ENCODE assay signal across 26 mouse cellular contexts in the genomic region with DNA sequence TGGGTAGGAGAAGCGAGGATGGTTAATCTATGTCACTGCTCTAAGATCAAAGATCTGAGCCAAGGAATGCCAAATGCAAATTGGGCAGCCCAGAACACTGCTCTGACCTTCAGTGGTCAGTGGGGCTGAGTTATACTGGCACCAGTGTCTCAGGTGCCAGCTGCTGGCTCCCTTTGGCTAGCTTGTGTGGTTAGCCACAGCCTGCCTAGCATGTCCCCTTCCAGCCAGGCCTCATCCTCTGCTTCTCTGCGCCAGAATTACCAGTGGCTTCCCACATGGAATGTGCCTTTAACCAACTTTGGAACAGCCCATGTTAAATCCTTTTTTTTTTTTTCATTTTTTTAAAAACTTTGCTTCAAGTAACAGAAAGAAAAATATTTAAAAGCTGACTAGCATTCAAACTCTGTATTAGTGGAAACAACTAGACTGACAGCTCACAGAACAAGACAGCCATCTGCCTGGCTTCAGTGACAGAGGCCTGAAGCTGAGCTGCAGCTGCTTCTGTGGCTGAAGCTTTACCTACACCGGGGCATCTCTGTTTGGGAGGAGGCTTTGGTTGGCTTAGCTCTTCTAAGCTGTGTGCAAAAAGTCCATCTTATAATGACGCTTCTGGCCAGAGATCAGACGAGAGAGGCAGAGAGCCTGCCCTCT. TPM values are rescaled to one million over a fixed set of nuclear protein-coding genes. Genes with fewer than 3 reads are reported as not detected.
DNase-seq lines count a peak whose midpoint lies in the region; ATAC-seq lines count a peak whose summit lies in the region.
"Had no signal": no experiment of that assay in that cellular context is flagged by ENCODE, and none has a peak within 500 bp of the region (broad histone marks: within the 10 kb centered on the region; RNA-seq: fewer than 3 reads in every experiment).

No protein-coding gene starts in this region.

- H3K4me2 ChIP-seq in forebrain, embryonic 12.5 days, result no peak overlapping the region
- H3K4me2 ChIP-seq in midbrain, embryonic 16.5 days (ENCODE audit: low read length), result no peak overlapping the region
- no peak overlapping the region for H3K4me2 ChIP-seq in midbrain, embryonic 11.5 days
- H3K4me2 ChIP-seq in liver, embryonic 12.5 days, result no peak overlapping the region
- H3K4me2 ChIP-seq in heart, embryonic 12.5 days, result no peak overlapping the region
- H3K4me2 ChIP-seq: heart, embryonic 13.5 days; hindbrain, embryonic 12.5 days; neural tube, embryonic 13.5 days had no signal

- no peak overlapping the region for H3K9ac ChIP-seq in forebrain, embryonic 12.5 days
- H3K9ac ChIP-seq in midbrain, embryonic 16.5 days (ENCODE audit: low read depth, low read length), result no peak overlapping the region
- H3K9ac ChIP-seq in midbrain, embryonic 11.5 days (ENCODE audit: low read length), result no peak overlapping the region
- H3K9ac ChIP-seq in liver, embryonic 12.5 days, result no peak overlapping the region
- no peak overlapping the region for H3K9ac ChIP-seq in heart, embryonic 12.5 days
- H3K9ac ChIP-seq: heart, embryonic 13.5 days; hindbrain, embryonic 12.5 days; neural tube, embryonic 13.5 days had no signal

- H3K4me3 ChIP-seq in forebrain, embryonic 10.5 days, result no peak overlapping the region
- no peak overlapping the region for H3K4me3 ChIP-seq in forebrain, embryonic 12.5 days (replicated peaks)
- H3K4me3 ChIP-seq in midbrain, embryonic 16.5 days (ENCODE audit: low read depth, low read length), result no peak overlapping the region
- no peak overlapping the region for H3K4me3 ChIP-seq in midbrain, embryonic 11.5 days (ENCODE audit: low read depth, low read length)
- H3K4me3 ChIP-seq in liver, embryonic 12.5 days, result no peak overlapping the region
- no peak overlapping the region for H3K4me3 ChIP-seq in heart, embryonic 12.5 days
- H3K4me3 ChIP-seq: heart, embryonic 13.5 days; hindbrain, embryonic 12.5 days; neural tube, embryonic 13.5 days had no signal

- no peaks in the 10 kb centered on the region for H3K4me1 ChIP-seq in forebrain, embryonic 10.5 days
- no peaks in the 10 kb centered on the region; the same call in 1 of the 2 replicates for H3K4me1 ChIP-seq in forebrain, embryonic 12.5 days
- peaks cover 6% of the 10 kb centered on the region; the same call in 1 of the 2 replicates for H3K4me1 ChIP-seq in midbrain, embryonic 16.5 days (ENCODE audit: control insufficient read depth, insufficient read depth, low read length)
- no peaks in the 10 kb centered on the region for H3K4me1 ChIP-seq in midbrain, embryonic 11.5 days (ENCODE audit: control insufficient read depth, insufficient read depth, low read length)
- no peaks in the 10 kb centered on the region for H3K4me1 ChIP-seq in liver, embryonic 12.5 days
- H3K4me1 ChIP-seq in heart, embryonic 12.5 days (replicated peaks), result 0 out of 2 replicates have a peak, but pooled peaks cover 2% of the 10 kb centered on the region
- H3K4me1 ChIP-seq: heart, embryonic 13.5 days; hindbrain, embryonic 12.5 days had no signal

- ATAC-seq in forebrain, embryonic 12.5 days (ENCODE audit: low FRiP score), result no peak
- ATAC-seq in midbrain, embryonic 16.5 days, result no peak
- ATAC-seq in midbrain, embryonic 11.5 days (ENCODE audit: low FRiP score), result no peak
- ATAC-seq in liver, embryonic 12.5 days, result no peak
- ATAC-seq in heart, embryonic 12.5 days (ENCODE audit: insufficient number of reproducible peaks, low FRiP score), result no peak
- ATAC-seq: forebrain, embryonic 16.5 days had no signal

- H3K27me3 ChIP-seq in forebrain, embryonic 10.5 days (ENCODE audit: poor library complexity, severe bottlenecking), result no peaks in the 10 kb centered on the region
- peaks cover 9% of the 10 kb centered on the region for H3K27me3 ChIP-seq in forebrain, embryonic 12.5 days
- H3K27me3 ChIP-seq in midbrain, embryonic 16.5 days (ENCODE audit: control insufficient read depth, insufficient read depth, low read depth, low read length), result no peaks in the 10 kb centered on the region
- H3K27me3 ChIP-seq in midbrain, embryonic 11.5 days (ENCODE audit: control insufficient read depth, insufficient read depth, low read length), result no peaks in the 10 kb centered on the region
- no peaks in the 10 kb centered on the region for H3K27me3 ChIP-seq in liver, embryonic 12.5 days (replicated peaks)
- no peaks in the 10 kb centered on the region for H3K27me3 ChIP-seq in heart, embryonic 12.5 days (replicated peaks)
- H3K27me3 ChIP-seq: heart, embryonic 13.5 days; hindbrain, embryonic 12.5 days; neural tube, embryonic 13.5 days had no signal

- H3K36me3 ChIP-seq in forebrain, embryonic 10.5 days (replicated peaks), result no peaks in the 10 kb centered on the region
- H3K36me3 ChIP-seq in forebrain, embryonic 12.5 days (replicated peaks), result no peaks in the 10 kb centered on the region
- no peaks in the 10 kb centered on the region for H3K36me3 ChIP-seq in midbrain, embryonic 16.5 days (ENCODE audit: control insufficient read depth, insufficient read depth, low read length)
- no peaks in the 10 kb centered on the region for H3K36me3 ChIP-seq in midbrain, embryonic 11.5 days (ENCODE audit: control insufficient read depth, insufficient read depth, low read length)
- no peaks in the 10 kb centered on the region for H3K36me3 ChIP-seq in liver, embryonic 12.5 days
- H3K36me3 ChIP-seq in heart, embryonic 12.5 days, result no peaks in the 10 kb centered on the region
- H3K36me3 ChIP-seq: heart, embryonic 13.5 days; hindbrain, embryonic 12.5 days; neural tube, embryonic 13.5 days had no signal

- H3K9me3 ChIP-seq in forebrain, embryonic 10.5 days, result no peaks in the 10 kb centered on the region
- no peaks in the 10 kb centered on the region for H3K9me3 ChIP-seq in forebrain, embryonic 12.5 days
- no peaks in the 10 kb centered on the region for H3K9me3 ChIP-seq in midbrain, embryonic 16.5 days (replicated peaks; ENCODE audit: control insufficient read depth, low read length, poor library complexity, severe bottlenecking)
- H3K9me3 ChIP-seq in midbrain, embryonic 11.5 days (ENCODE audit: control insufficient read depth, low read length), result no peaks in the 10 kb centered on the region
- no peaks in the 10 kb centered on the region for H3K9me3 ChIP-seq in liver, embryonic 12.5 days (replicated peaks)
- H3K9me3 ChIP-seq in heart, embryonic 12.5 days (replicated peaks), result no peaks in the 10 kb centered on the region
- H3K9me3 ChIP-seq: heart, embryonic 13.5 days; hindbrain, embryonic 12.5 days; neural tube, embryonic 13.5 days had no signal

- WGBS in forebrain, embryonic 10.5 days, result 81% methylated on average over 5 of the region's 5 CpGs
- 75% methylated on average over 5 of the region's 5 CpGs for WGBS in forebrain, embryonic 12.5 days
- 64% methylated on average over 5 of the region's 5 CpGs for WGBS in midbrain, embryonic 16.5 days
- WGBS in midbrain, embryonic 11.5 days, result 75% methylated on average over 5 of the region's 5 CpGs
- WGBS in liver, embryonic 12.5 days (ENCODE audit: insufficient replicate concordance), result 64% methylated on average over 5 of the region's 5 CpGs
- WGBS in heart, embryonic 12.5 days, result 65% methylated on average over 5 of the region's 5 CpGs

- 0 out of 2 replicates have a peak overlapping the region, but pooled peaks have one; percentile 48 for H3K27ac ChIP-seq in forebrain, embryonic 10.5 days
- H3K27ac ChIP-seq in forebrain, embryonic 12.5 days, result no peak overlapping the region
- 0 out of 2 replicates have a peak overlapping the region, but pooled peaks have one; percentile 7 for H3K27ac ChIP-seq in midbrain, embryonic 16.5 days (ENCODE audit: low read length)
- no peak overlapping the region for H3K27ac ChIP-seq in midbrain, embryonic 11.5 days (ENCODE audit: low read depth, low read length)
- H3K27ac ChIP-seq in liver, embryonic 12.5 days, result 0 out of 2 replicates have a peak overlapping the region, but pooled peaks have one; percentile 36
- no peak overlapping the region for H3K27ac ChIP-seq in heart, embryonic 12.5 days (ENCODE audit: poor library complexity, severe bottlenecking)
- H3K27ac ChIP-seq: heart, embryonic 13.5 days; hindbrain, embryonic 12.5 days; neural tube, embryonic 13.5 days had no signal

- no peak for DNase-seq in forebrain, embryonic 10.5 days (ENCODE audit: extremely low spot score, low spot score)
- DNase-seq in midbrain, embryonic 11.5 days (ENCODE audit: low spot score, missing footprints), result no peak
- peak; percentile 81 for DNase-seq in Muller cell, postnatal 12 days (ENCODE audit: inconsistent ontology term)
- no peak for DNase-seq in urinary bladder, postnatal 25 days (ENCODE audit: low spot score)
- DNase-seq: adrenal gland, postnatal 14 days; B cell, adult 2 months; cerebellum, adult 11 months; cerebellum, postnatal 10 days; gastrocnemius, postnatal 25 days; heart, adult 18-20 months; heart, postnatal 14 days; kidney, adult 8-10 months; kidney, postnatal 10 days; layer of hippocampus, adult 9-11 months; lung, adult 18-20 months; lung, postnatal 10 days; right cerebral cortex, postnatal 25 days; thymus, postnatal 36 days had no signal

RNA-seq across cellular contexts. Expression of gene Diras2, which starts 10.4 kb away (rescaled TPM):
- polyA plus RNA-seq in forebrain, embryonic 10.5 days (2016; fragmentation: Nextera tagmentation; extraction: Ambion mirVana), result 0.02 and 0.05 TPM in 2 replicates
- 0.47 and 0.65 TPM in 2 replicates for polyA plus RNA-seq in forebrain, embryonic 12.5 days (2016; fragmentation: Nextera tagmentation; extraction: Ambion mirVana)
- 6.6 and 7.6 TPM in 2 replicates for polyA plus RNA-seq in midbrain, embryonic 16.5 days (2015; fragmentation: Nextera tagmentation; extraction: Ambion mirVana)
- polyA plus RNA-seq in midbrain, embryonic 11.5 days (2014; fragmentation: Nextera tagmentation; extraction: Ambion mirVana), result 0.08 and 0.16 TPM in 2 replicates
- 0.10 and 0.12 TPM in 2 replicates for polyA plus RNA-seq in liver, embryonic 12.5 days (2016; fragmentation: Nextera tagmentation; extraction: Ambion mirVana)
- 1.3 and 1.6 TPM in 2 replicates for polyA plus RNA-seq in heart, embryonic 12.5 days (2016; fragmentation: Nextera tagmentation; extraction: Ambion mirVana)

RNA-seq across cellular contexts. Expression of gene Syk, which starts 41.5 kb away (rescaled TPM):
- polyA plus RNA-seq in forebrain, embryonic 10.5 days (2016; fragmentation: Nextera tagmentation; extraction: Ambion mirVana), result 2.1 and 2.3 TPM in 2 replicates
- polyA plus RNA-seq in forebrain, embryonic 12.5 days (2016; fragmentation: Nextera tagmentation; extraction: Ambion mirVana), result 1.3 and 1.6 TPM in 2 replicates
- polyA plus RNA-seq in midbrain, embryonic 16.5 days (2015; fragmentation: Nextera tagmentation; extraction: Ambion mirVana), result 1.1 and 1.2 TPM in 2 replicates
- 2.1 and 2.3 TPM in 2 replicates for polyA plus RNA-seq in midbrain, embryonic 11.5 days (2014; fragmentation: Nextera tagmentation; extraction: Ambion mirVana)
- polyA plus RNA-seq in liver, embryonic 12.5 days (2016; fragmentation: Nextera tagmentation; extraction: Ambion mirVana), result 8.5 and 9.8 TPM in 2 replicates
- 8.7 and 8.8 TPM in 2 replicates for polyA plus RNA-seq in heart, embryonic 12.5 days (2016; fragmentation: Nextera tagmentation; extraction: Ambion mirVana)

Comparison
In these comparisons a context has a peak if more than half of its experiments do, and no peak if none do; other contexts are left out.
1. H3K27ac ChIP-seq: peak in forebrain, embryonic 10.5 days (single experiment), midbrain, embryonic 16.5 days (single experiment) and liver, embryonic 12.5 days (single experiment); none in forebrain, embryonic 12.5 days (single experiment), midbrain, embryonic 11.5 days (single experiment) and heart, embryonic 12.5 days (single experiment).